Mouse (Mus musculus) megakaryocyte progenitor cell, adult 5-6 weeks (primary cell): Measurements from ENCODE around the gene Mrpl52. TPM values are rescaled to one million over a fixed set of nuclear protein-coding genes. Genes with fewer than 3 reads are reported as not detected.

ENCODE experiments used
- ATAC-seq: replicated peaks from 2 replicates; pipeline ENCODE4 v1.8.0; 2016; ENCODE audit warnings: mild to moderate bottlenecking, moderate TSS enrichment, inconsistent platforms; ENCODE audit not compliant: poor library complexity
- total RNA-seq, 2 experiments: library from RNA; stranded (forward) in 1 of 2; stranded (reverse) in 1 of 2; fragments of 157-497, 149-512 nt in 1 of 2; fragments of 200-1000 nt in 1 of 2; gene quantifications; 2 replicates each; pipeline versions ENCODE4 v1.2.3 to v1.2.4; 2015 to 2017

The Mrpl52 gene
- total RNA-seq, 2 experiments from 2014 or later: 86.7 to 124 TPM

DNA sequence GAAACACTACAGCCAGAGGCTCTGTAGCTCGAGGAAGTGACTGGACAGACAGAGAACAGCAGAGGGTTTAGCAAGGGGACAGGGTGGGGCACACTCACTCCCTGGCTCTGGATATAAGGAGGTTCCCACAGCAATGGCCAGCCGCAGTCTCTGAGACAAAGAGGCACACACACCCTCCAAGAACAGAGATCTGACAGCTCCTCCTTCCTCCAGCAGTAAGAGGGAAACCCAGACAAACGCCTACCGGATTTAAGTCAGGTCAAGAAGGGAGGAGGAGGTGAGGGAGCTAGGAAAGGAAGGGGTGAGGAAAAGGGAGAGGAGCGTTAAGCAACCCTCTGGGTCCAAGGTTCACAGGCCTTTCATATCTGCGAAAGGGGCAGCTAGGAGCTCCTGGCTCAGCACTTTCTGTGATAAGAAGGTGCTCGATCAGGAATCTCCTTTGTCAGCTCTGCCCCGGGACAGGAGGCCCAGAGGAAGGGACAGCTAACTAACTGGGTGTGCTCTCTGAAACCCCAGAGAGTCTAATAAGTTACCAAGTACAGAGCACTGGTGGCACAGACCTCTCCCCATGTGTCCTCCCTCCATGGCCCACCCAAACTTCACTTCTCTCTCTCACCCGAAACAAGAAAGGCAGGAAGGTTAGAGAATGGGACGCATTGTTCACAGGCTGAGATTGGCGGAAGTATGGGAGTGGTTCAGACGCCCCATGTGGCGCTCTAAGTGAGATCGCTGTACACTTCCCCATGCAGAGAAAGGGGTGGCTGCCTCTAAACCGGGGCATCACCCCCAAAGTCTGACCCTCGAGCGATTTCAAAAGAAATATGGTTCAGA, 16.5 kb upstream of the Mrpl52 start:
- peak; percentile 40 for ATAC-seq

GRCm38 (mm10) chr14:54412000-54412576, 14.6 kb upstream of the Mrpl52 start:
- ATAC-seq: no peak

DNA sequence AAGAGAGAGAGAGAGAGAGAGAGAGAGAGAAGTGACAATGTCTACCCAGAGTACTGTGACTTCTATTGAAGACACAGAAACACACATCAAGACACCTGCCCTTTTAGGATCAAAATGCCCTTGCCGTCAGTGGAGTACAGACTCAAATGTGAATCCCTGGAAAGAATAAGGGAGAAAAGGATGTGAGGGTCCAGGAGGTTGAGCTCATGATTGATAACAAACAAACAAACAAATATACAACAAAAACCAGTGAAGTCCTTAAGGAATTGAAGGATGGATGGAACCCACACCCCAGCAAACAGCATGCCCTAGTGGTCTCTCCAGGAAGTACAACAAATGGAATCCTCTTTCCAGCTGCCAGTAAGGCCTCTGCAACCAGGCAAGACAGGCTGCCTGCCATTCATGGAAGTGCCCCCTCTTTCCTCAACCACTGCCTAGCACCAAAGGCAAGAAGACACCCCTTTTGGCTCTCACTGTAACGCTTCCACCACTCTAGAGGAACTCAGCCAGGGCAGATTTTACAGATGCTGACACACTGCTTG, 14.0 kb upstream of the Mrpl52 start:
- ATAC-seq: 0 out of 2 replicates have a peak, but pooled peaks have one; percentile 33

- peak; percentile 54 for ATAC-seq
Observed at GRCm38 (mm10) chr14:54413877-54414700, 12.6 kb upstream of the Mrpl52 start.

- no peak for ATAC-seq
Observed at GRCm38 (mm10) chr14:54415241-54416020, 11.3 kb upstream of the Mrpl52 start.

GRCm38 (mm10) chr14:54416229-54416775, 10.4 kb upstream of the Mrpl52 start:
- no peak for ATAC-seq

DNA sequence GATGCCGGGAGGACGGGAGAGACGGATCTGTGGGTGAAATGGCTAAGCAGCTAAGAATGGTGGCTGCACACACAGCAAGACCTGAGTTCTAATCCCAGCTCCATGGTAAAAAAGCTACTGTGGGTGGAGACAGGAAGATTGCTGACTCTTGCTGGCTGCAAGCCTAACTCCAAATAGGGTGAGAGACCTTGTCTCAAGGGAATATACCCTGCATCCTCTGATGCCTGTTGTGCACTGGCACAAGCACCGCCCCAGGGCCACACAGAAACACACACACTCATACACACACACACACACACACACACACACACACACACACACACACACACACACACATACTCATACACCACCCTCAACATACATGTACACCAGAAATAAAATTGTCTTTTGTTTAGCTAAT, 9.9 kb upstream of the Mrpl52 start:
- no peak for ATAC-seq

- peak; percentile 53 for ATAC-seq
Observed at GRCm38 (mm10) chr14:54417623-54418081, 9.1 kb upstream of the Mrpl52 start, which contains the start of gene Slc7a7. Gene Slc7a7, minus strand, starts transcription at chr14:54417780.

- no peak for ATAC-seq
Observed at GRCm38 (mm10) chr14:54421014-54421413, 5.7 kb upstream of the Mrpl52 start.

- ATAC-seq: no peak
Observed at GRCm38 (mm10) chr14:54423406-54423805, 3.3 kb upstream of the Mrpl52 start.

DNA sequence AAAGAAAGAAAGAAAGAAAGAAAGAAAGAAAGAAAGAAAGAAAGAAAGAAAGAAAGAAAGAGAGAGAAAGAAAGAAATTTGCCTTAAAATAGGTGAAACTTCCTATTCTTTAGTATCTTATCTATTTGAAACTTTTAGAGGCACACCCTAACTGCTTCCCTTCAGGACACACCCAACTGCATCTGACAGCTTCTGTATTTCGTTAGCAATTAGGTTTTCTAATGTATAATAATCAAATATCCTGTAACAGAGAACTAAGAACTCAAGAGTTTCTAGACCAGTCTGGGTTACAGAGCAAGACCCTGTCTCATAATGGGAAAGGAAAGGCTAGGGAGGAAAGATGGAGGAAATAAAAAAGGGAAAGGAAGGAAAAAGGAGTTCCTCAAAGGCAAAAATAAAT, 2.1 kb upstream of the Mrpl52 start:
- ATAC-seq: no peak

DNA sequence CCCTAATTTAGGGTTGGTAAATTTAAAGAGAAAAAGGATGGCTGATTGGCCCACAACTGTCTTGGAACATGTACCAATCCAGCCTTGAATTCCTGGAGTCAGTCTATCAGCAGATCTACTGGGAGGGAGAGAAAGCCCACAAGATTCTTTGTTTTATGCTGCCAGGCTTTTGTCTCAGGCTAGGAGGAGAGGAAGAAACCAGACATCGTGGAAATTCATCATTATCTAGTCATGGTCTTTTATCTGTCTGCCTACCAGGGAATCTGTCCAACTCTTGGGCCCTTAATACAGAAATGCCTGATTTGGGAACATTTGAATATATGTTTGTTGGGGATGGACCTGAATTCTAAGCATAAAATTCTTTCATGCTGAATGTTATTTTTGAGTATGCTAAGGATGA, 1.2 kb upstream of the Mrpl52 start:
- ATAC-seq: no peak

- peak; percentile 47 for ATAC-seq
Observed at GRCm38 (mm10) chr14:54426003-54426688, 563 bp upstream of the Mrpl52 start.

GRCm38 (mm10) chr14:54427696-54428095, 987 bp downstream of the Mrpl52 start:
- no peak for ATAC-seq

GRCm38 (mm10) chr14:54428421-54428820, 1.7 kb downstream of the Mrpl52 start:
- no peak for ATAC-seq

DNA sequence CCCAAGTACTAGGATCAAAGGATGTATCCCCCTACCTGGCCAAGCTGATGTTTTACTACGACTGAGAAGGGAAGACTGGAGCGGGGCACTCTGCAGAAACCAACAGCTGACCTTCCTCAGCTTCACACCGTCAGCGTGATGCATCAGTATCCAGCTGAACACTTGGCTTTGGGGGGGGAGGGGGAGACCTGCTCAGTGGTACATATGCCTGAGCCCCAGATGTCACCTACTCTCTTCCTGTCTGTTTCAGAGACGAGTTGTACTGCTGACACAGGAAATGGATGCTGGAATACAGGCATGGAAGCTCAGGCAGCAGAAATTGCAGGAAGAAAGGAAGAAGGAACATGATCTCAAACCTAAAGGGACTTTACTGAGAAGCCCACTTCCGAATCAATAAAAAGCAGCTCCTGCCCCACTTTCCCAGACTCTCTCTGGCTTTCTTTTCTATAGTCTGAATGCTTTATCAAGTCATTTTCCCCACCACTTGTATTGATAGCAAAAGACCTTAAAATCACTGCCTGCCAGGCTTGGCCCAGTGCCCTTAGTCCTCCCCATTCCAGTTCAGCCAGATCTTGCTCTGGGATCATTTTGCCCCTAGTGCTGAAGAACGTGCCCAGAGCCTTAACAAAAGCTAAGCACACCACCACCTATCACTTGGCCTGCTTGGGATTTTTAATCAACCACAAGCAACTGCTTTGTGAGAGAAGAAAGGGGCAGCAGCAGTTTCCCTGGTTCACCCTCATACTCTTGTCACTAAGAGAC, 2.8 kb downstream of the Mrpl52 start:
- ATAC-seq: no peak

GRCm38 (mm10) chr14:54430406-54431145, 3.9 kb downstream of the Mrpl52 start:
- no peak for ATAC-seq
